Mouse (Mus musculus) embryonic facial prominence, embryonic 12.5 days (tissue): ENCODE data around the gene Cc2d2a. TPM values are rescaled to one million over a fixed set of nuclear protein-coding genes. Genes with fewer than 3 reads are reported as not detected.

Experiments used
- ATAC-seq: fragments of 200-750 bp; cut with Nextera tagmentation; 2 replicates; pipeline ENCODE4 v1.8.0; 2017; ENCODE audit not compliant: insufficient number of reproducible peaks, insufficient read depth, low FRiP score, low TSS enrichment
- H3K27ac ChIP-seq: fragments of 300-500 bp; sonication (generic); 2 replicates; pipeline ENCODE4 v1.5.1; 2016; ENCODE audit warnings: mild to moderate bottlenecking
- H3K27me3 ChIP-seq: fragments of 300-500 bp; sonication (generic); 2 replicates; pipeline ENCODE4 v1.6.1; 2016; ENCODE audit warnings: mild to moderate bottlenecking, moderate library complexity
- H3K36me3 ChIP-seq: fragments of 300-500 bp; sonication (generic); 2 replicates; pipeline ENCODE4 v1.6.1; 2016; ENCODE audit warnings: mild to moderate bottlenecking
- H3K4me1 ChIP-seq: fragments of 300-500 bp; sonication (generic); 2 replicates; pipeline ENCODE4 v1.6.1; 2016
- H3K4me2 ChIP-seq: fragments of 300-500 bp; sonication (generic); replicated peaks from 2 replicates; pipeline ENCODE4 v1.6.1; 2016; ENCODE audit warnings: mild to moderate bottlenecking, moderate library complexity
- H3K4me3 ChIP-seq: fragments of 300-500 bp; sonication (generic); 2 replicates; pipeline ENCODE4 v1.5.1; 2016; ENCODE audit warnings: mild to moderate bottlenecking
- H3K9ac ChIP-seq: fragments of 300-500 bp; sonication (generic); 2 replicates; pipeline ENCODE4 v1.6.1; 2016; ENCODE audit warnings: mild to moderate bottlenecking, moderate library complexity
- H3K9me3 ChIP-seq: fragments of 300-500 bp; sonication (generic); 2 replicates; pipeline ENCODE4 v1.6.1; 2016; ENCODE audit warnings: mild to moderate bottlenecking, moderate library complexity
- WGBS: fragments of 180-500 bp; shearing (Covaris S2); methylation state at CpG from one replicate; pipeline ENCODE4 v1.1.7; 2016; 5-methylcytosine and 5-hydroxymethylcytosine counted together
- polyA plus RNA-seq: library from polyadenylated mRNA; unstranded; fragments of >200 nt; fragmentation: Nextera tagmentation; extraction: Ambion mirVana; gene quantifications from 2 replicates; pipeline ENCODE4 v1.2.1, GENCODE M21; 2016

Gene Cc2d2a
- polyA plus RNA-seq = 9.0 and 13.2 TPM in 2 replicates

DNA sequence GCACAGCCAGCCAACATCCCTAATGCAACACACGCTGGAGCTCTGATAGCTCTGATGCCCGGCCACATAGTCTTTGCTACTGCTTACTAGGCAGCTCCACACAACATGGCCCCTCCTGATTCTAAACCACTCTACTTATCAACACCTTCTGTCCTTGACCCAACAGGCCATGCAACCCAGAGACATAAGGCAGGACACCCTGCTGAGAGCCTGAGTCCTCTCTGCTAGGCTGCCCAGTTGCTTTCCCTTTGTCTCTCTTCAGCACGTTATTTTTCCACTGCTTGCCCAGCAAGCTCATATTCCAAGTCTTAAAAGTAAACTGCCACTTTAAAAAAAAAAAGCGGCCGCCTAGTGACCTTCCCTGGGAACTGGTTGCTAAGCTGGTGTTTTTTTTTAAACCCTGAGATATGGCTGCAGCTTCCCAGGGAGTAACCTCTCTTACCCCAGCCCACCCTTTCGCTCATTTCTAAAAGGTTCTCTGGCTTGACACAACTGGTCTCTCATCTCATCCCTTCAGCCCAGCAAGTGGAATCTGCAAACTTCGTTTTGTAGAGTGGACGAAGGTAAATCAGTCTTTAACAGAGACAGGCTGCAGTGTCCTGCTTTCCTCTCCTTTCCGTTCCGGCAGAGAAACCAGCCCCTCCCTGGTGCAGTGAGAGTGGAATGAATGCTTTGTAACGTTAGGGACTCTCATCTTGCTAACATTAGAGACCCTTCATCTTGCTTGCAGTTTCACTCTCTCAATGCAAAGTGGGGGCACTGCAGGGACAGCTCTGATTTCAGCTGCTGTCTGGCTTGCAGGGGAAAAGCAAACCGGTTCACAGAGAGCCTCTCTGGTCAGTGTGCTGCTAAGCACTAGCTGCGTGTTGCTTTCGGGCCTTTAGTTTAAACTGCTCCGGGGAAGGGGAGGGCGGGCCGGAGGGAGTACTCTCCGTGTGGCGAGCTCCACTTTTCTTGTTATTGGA, at the start of gene Cc2d2a:
TSS of gene Cc2d2a (plus strand) at position 350 of the 965 bp plus-strand sequence.
- Histone ChIP-seq H3K4me2 (peak within 1 kb of the TSS; percentile 51), H3K4me1 (peaks cover 14% of the 10 kb centered on the region; the same call in 1 of the 2 replicates), H3K4me3 (peak within 1 kb of the TSS; percentile 38), H3K27ac (peak within 1 kb of the TSS; percentile 93), H3K36me3 (no peaks in the 10 kb centered on the region), H3K27me3 (no peaks in the 10 kb centered on the region), H3K9me3 (no peaks in the 10 kb centered on the region), H3K9ac (peak within 1 kb of the TSS; percentile 53)
- WGBS = 6% methylated on average over 19 of the region's 19 CpGs
- peak; percentile 47; the same call in 1 of the 2 replicates for ATAC-seq

DNA sequence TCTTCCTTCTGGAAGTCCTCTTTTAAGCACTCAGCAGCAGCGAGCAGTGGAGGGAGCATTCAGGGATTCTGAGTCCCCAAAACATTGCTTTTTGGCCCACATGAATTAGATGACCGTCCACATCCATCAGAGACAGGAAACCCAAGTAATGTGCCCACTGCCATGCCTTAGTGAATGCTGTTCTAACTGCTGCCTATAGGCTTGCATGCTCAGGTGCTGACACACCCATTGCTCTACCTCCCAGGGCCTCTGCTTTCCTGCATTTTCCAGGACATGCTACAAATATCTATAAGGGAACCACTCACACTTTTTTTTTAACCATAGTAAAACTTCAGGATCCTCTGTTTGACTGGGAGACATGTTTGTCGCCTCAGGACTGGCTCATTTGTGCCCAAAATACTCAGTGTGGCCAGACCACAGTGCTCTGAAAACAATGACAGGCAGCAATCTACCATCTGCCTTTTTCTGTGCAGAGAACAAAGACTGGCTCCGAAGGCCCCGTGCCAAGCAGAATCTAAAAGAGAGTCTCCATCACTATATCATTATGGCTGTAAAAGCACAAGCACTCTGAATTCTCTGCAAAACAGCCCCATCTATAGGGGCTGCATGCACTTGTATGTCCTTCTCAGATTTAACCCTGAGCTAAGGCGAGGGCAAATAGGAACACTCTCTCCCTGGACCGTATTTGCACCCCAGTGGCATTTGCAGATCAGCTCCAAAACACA, 40.4 kb upstream of the Cc2d2a start:
- Histone ChIP-seq H3K9ac (no peak overlapping the region), H3K4me1 (no peaks in the 10 kb centered on the region), H3K27me3 (no peaks in the 10 kb centered on the region), H3K4me3 (no peak overlapping the region), H3K36me3 (no peaks in the 10 kb centered on the region), H3K27ac (no peak overlapping the region), H3K9me3 (no peaks in the 10 kb centered on the region), H3K4me2 (no peak overlapping the region)
- WGBS = 80% methylated on average over 7 of the region's 7 CpGs
- ATAC-seq = no peak

DNA sequence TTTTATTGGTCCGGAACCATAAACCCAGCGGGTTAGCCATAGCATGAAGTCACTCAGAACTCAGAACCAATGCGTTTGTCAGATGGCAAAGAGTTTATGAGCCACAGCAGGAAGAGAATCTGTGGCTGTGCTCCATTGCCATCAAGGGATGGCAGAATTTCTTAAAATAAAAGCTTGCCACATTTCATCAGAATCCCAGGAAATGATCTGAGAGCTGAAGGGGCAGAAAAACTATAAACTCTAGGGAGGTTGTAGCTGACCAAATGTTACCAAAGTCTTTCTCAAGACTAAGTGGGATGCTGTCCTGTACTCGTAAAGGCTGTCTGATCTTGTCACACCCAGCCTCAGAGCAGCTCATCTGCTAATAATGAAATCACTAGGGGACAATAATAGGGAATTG, 36.7 kb upstream of the Cc2d2a start:
- Histone ChIP-seq H3K4me1 (no peaks in the 10 kb centered on the region), H3K9me3 (no peaks in the 10 kb centered on the region), H3K27me3 (no peaks in the 10 kb centered on the region), H3K9ac (no peak overlapping the region), H3K4me2 (no peak overlapping the region), H3K27ac (no peak overlapping the region), H3K36me3 (no peaks in the 10 kb centered on the region), H3K4me3 (no peak overlapping the region)
- 77% methylated on average over 4 of the region's 4 CpGs for WGBS
- ATAC-seq = no peak

DNA sequence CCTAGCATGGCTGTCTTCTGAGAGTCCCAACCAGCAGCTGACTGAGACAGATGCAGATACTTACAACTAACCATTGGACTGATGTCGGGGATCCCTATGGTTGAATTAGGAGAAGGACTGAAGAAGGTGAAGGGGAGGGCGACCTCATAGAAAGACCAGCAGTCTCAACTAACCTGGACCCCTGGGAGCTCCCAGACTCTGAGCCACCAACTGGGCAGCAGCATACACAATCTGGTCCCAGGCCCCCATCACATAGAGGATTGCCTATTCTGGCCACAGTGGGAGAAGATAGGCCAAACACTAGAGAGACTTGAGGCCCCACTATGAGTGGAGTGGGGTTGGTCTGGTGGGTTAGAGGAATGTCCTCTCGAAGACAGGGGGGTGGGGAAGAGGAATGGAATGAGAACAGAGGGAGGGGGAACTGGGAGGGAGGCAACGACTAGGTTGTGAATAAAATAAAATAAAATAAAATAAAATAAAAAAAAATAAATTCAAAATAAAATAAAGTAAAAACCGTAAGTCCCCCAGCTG, 28.0 kb upstream of the Cc2d2a start:
- H3K27me3 ChIP-seq = no peaks in the 10 kb centered on the region
- 0 out of 2 replicates have a peak, but pooled peaks have one; percentile 35 for ATAC-seq
- no peaks in the 10 kb centered on the region for H3K36me3 ChIP-seq
- no peaks in the 10 kb centered on the region for H3K9me3 ChIP-seq
- 89% methylated on average over 5 of the region's 5 CpGs for WGBS
- no peak overlapping the region for H3K4me3 ChIP-seq
- H3K9ac ChIP-seq = no peak overlapping the region
- H3K27ac ChIP-seq = no peak overlapping the region
- H3K4me1 ChIP-seq = no peaks in the 10 kb centered on the region
- no peak overlapping the region for H3K4me2 ChIP-seq

DNA sequence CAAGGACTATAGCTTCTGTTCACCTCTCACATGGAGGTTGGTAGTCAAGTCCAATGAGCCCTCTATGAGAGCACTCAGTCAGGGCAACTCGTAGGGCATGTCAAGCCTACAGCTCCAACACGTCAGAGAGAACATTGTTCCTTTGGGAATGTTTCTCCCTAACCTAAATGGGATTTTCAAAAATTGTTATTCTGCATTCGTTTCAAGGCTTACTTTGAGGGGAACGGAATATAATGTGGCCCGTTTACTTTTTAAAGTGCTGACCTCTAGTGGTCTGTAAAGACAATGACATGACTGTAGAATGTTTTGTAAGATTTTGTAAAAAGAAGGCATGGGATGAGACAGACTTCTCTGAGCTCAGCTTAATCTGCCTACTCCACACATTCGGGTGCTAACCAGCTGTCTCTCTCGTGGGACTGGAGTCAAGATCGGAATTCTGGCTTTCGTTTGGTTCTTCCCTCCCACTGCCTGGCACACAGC, 27.5 kb upstream of the Cc2d2a start:
- no peak overlapping the region for H3K27ac ChIP-seq
- no peak overlapping the region for H3K4me3 ChIP-seq
- no peaks in the 10 kb centered on the region for H3K4me1 ChIP-seq
- H3K36me3 ChIP-seq = no peaks in the 10 kb centered on the region
- H3K9me3 ChIP-seq = no peaks in the 10 kb centered on the region
- 0 out of 2 replicates have a peak, but pooled peaks have one; percentile 60 for ATAC-seq
- no peak overlapping the region for H3K9ac ChIP-seq
- H3K27me3 ChIP-seq = no peaks in the 10 kb centered on the region
- WGBS = 29% methylated on average over 9 of the region's 9 CpGs
- H3K4me2 ChIP-seq = no peak overlapping the region

DNA sequence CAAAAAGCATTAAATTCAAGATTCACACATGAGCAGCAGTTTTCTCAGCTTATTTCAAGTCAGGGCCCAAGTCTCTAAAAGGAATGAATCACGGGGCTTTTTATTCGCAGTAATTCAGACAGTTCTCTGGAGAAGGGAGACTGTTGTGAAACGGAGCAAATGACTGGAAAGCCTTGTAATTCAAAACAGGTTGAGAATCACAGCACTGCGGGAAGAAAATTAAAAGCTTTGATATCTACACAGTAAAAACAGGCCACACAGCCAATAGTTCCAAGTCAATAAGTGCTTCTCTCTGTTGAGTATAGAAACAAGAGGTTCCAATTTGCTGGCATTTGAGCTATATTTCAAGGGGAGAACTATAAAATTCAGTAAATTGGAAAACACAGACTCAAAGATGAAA, 17.1 kb upstream of the Cc2d2a start:
- Histone ChIP-seq H3K36me3 (no peaks in the 10 kb centered on the region), H3K4me1 (no peaks in the 10 kb centered on the region), H3K9ac (no peak overlapping the region), H3K9me3 (no peaks in the 10 kb centered on the region), H3K27me3 (no peaks in the 10 kb centered on the region), H3K27ac (no peak overlapping the region), H3K4me2 (no peak overlapping the region), H3K4me3 (no peak overlapping the region)
- WGBS = 16% methylated on average over 4 of the region's 4 CpGs
- ATAC-seq = no peak

DNA sequence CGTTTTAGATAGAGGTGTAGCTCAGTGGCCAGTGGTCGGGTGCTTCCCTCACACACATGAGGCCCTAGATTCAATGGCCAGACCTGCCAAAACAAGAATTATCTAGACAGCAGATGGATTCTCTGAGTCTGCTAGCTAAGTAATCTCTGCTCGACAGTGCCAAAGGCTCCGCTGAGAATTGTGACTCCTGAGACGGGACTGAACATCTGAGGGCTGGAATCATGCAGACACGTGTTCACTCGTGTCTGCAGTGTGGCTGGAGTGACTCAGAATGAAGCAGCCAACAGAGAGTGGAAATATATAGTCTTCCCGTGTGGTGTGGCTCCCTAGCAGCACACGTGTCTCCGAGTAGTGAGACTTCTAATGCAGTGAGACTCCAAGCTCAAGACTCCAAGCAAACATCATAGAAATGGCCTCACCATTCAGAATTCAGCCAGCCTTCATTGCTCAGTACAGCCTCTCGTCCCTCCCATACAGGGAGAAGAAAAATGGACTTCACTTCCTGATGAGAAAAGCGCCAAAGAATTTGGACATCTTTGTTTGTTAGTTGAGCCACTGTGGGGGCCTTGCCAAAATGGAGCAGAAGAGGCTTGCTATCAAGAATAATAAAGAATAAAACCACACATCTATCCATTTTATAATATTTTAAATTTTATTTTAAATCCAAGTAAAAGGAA, 14.9 kb upstream of the Cc2d2a start:
- Histone ChIP-seq H3K4me3 (no peak overlapping the region), H3K27ac (no peak overlapping the region), H3K4me1 (no peaks in the 10 kb centered on the region), H3K9ac (no peak overlapping the region), H3K9me3 (no peaks in the 10 kb centered on the region), H3K36me3 (no peaks in the 10 kb centered on the region), H3K4me2 (no peak overlapping the region), H3K27me3 (no peaks in the 10 kb centered on the region)
- ATAC-seq = no peak
- 87% methylated on average over 12 of the region's 12 CpGs for WGBS

DNA sequence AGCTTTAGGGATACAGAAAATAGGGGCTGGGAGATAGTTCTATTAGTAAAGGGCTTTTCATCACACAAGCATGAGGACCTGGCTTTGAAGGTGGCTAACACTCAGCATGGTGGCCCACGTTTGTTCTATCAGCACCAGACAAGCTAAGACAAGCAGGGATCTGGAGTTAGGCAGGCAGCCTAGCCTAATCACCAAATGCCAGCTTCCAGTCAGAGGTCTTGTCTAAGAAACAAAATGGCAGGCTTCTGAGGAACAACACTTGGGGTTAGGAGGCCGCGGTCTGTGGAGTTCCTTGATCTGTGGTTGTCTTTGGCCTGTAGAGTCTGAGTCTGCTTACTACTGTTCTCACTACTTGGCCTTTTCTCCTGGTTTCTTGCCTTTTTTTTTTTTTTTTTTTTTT, 648 bp upstream of the Cc2d2a start:
- H3K9ac ChIP-seq = no peak overlapping the region
- 88% methylated on average over 3 of the region's 3 CpGs for WGBS
- no peak overlapping the region for H3K4me3 ChIP-seq
- H3K9me3 ChIP-seq = no peaks in the 10 kb centered on the region
- no peaks in the 10 kb centered on the region for H3K36me3 ChIP-seq
- no peak for ATAC-seq
- H3K4me1 ChIP-seq = peaks cover 14% of the 10 kb centered on the region; the same call in 1 of the 2 replicates
- H3K27me3 ChIP-seq = no peaks in the 10 kb centered on the region
- H3K4me2 ChIP-seq = no peak overlapping the region; the same call in 1 of the 2 replicates
- H3K27ac ChIP-seq = peak overlapping the region; percentile 93; the same call in 1 of the 2 replicates

DNA sequence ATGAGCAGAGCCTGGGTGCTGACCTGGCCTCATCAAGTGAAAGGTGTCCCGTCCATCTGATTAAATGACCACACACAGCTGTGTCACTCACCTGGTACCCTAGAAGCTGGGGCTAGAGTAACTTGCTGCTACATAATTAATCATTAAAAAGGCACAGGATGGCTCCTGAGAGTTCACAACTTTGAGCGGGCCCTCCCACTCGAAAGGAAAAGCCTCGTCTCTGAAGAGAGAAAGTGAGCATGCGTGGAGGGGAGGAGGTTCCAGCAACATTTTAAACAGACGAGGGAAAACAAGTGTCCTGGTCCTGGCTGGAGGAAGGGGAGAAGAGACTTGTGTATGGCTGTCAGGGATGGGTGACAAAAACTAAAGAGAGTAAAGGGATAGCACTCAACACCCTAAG, 1.4 kb downstream of the Cc2d2a start:
- 53% methylated on average over 6 of the region's 6 CpGs for WGBS
- no peaks in the 10 kb centered on the region for H3K36me3 ChIP-seq
- no peak for ATAC-seq
- H3K4me1 ChIP-seq = peaks cover 14% of the 10 kb centered on the region; the same call in 1 of the 2 replicates
- no peaks in the 10 kb centered on the region for H3K27me3 ChIP-seq
- H3K4me2 ChIP-seq = peak overlapping the region; percentile 51
- no peak overlapping the region for H3K4me3 ChIP-seq
- 0 out of 2 replicates have a peak overlapping the region, but pooled peaks have one; percentile 36 for H3K27ac ChIP-seq
- no peaks in the 10 kb centered on the region for H3K9me3 ChIP-seq
- no peak overlapping the region for H3K9ac ChIP-seq

DNA sequence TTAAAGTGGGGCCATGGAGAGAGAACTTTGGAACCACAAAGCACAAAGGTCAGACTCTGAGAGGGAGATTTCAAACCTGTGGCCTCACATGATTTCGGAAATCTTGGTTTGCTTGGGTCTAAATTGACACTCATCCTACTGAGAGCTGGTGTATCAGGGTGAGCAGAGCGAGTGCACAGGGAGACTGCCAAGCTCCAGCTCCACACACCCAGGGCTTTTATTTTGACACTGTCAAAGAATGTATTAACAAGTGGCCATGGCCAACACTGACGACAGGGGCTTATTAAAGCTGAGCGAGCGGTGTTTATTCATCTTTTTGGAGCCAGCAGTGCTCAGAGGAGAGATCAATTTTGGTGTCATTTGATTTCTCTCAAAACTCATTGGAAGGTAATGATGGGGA, 3.0 kb downstream of the Cc2d2a start:
- ATAC-seq = no peak

DNA sequence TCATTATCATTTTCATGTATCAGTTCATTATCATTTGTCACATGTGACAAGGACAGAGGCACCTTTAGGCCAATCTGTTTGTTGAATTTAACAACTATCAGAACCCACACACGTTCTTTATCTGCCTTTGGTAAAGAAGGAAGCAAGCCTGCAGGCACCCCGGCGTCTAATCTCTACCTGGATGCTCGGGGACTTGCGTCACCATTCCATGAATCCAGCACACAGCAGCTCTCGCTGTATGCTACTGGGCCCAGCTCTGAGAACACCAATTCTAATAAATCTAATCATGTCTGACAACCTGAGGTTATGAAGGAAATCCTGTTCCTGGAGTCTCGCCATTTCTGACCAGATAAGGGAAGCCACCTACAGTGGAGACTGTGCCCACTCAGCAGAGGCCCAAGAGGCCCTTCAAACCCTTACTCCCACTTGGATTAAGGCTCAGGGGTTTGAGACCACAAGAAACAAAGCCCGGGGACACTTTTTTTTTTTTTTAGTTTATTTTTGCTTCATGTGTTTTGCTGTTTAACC, 7.0 kb downstream of the Cc2d2a start:
- Histone ChIP-seq H3K4me1 (peaks cover 19% of the 10 kb centered on the region; the same call in 1 of the 2 replicates), H3K9me3 (no peaks in the 10 kb centered on the region), H3K4me3 (no peak overlapping the region), H3K4me2 (no peak overlapping the region), H3K9ac (no peak overlapping the region), H3K27me3 (no peaks in the 10 kb centered on the region), H3K36me3 (no peaks in the 10 kb centered on the region), H3K27ac (no peak overlapping the region)
- 75% methylated on average over 8 of the region's 8 CpGs for WGBS
- ATAC-seq = no peak

More for the DNA sequence above, 3.0 kb downstream of the Cc2d2a start:
- H3K9ac ChIP-seq = no peak overlapping the region
- no peaks in the 10 kb centered on the region for H3K27me3 ChIP-seq
- H3K4me2 ChIP-seq = peak overlapping the region; percentile 13; the same call in 1 of the 2 replicates
- no peaks in the 10 kb centered on the region for H3K9me3 ChIP-seq
- no peak overlapping the region for H3K27ac ChIP-seq
- no peaks in the 10 kb centered on the region for H3K36me3 ChIP-seq
- H3K4me3 ChIP-seq = no peak overlapping the region
- H3K4me1 ChIP-seq = peaks cover 14% of the 10 kb centered on the region; the same call in 1 of the 2 replicates
- whole genome bisulfite sequencing = 25% methylated on average over 5 of the region's 5 CpGs
